Mouse (Mus musculus): ENCODE results near the gene Thap11. TPM values are rescaled to one million over a fixed set of nuclear protein-coding genes. Genes with fewer than 3 reads are reported as not detected.
A peak's percentile ranks its signal among the peaks of the same experiment; 100 is the strongest.

Gene Thap11
- 74.3 and 77.8 TPM in 2 replicates for polyA plus RNA-seq (2016; fragmentation: Nextera tagmentation; extraction: Ambion mirVana)

GRCm38 (mm10) chr8:105854715-105855216 lies at the start of gene Thap11:
Gene Thap11 (plus strand): TSS chr8:105855132.
- H3K9me3 ChIP-seq (replicated peaks), result no peaks in the 10 kb centered on the region
- peak; percentile 91 for ATAC-seq (ENCODE audit: low FRiP score)
- H3K9ac ChIP-seq, result peak within 1 kb of the TSS; percentile 70
- WGBS, result under 1% methylated on average over 43 of the region's 43 CpGs
- peaks cover 35% of the 10 kb centered on the region for H3K4me1 ChIP-seq
- H3K27me3 ChIP-seq, result no peaks in the 10 kb centered on the region
- H3K27ac ChIP-seq, result peak within 1 kb of the TSS; percentile 81
- peak within 1 kb of the TSS; percentile 84 for H3K4me2 ChIP-seq (replicated peaks)
- H3K36me3 ChIP-seq, result no peaks in the 10 kb centered on the region
- peak within 1 kb of the TSS; percentile 65 for H3K4me3 ChIP-seq

- Histone ChIP-seq H3K27me3 (no peaks in the 10 kb centered on the region), H3K27ac (no peak overlapping the region), H3K36me3 (peaks cover 15% of the 10 kb centered on the region), H3K9me3 (replicated peaks) (no peaks in the 10 kb centered on the region), H3K4me2 (replicated peaks) (no peak overlapping the region), H3K9ac (no peak overlapping the region), H3K4me3 (no peak overlapping the region), H3K4me1 (no peaks in the 10 kb centered on the region)
- ATAC-seq (ENCODE audit: low FRiP score), result no peak
- 71% methylated on average over 3 of the region's 3 CpGs for WGBS
These were observed 49.6 kb upstream of the Thap11 start for GRCm38 (mm10) chr8:105805346-105805745.

- no peak overlapping the region for H3K4me2 ChIP-seq (replicated peaks)
- H3K36me3 ChIP-seq, result peaks cover 15% of the 10 kb centered on the region
- no peak for ATAC-seq (ENCODE audit: low FRiP score)
- H3K4me3 ChIP-seq, result no peak overlapping the region
- H3K9me3 ChIP-seq (replicated peaks), result no peaks in the 10 kb centered on the region
- H3K4me1 ChIP-seq, result no peaks in the 10 kb centered on the region
- no peaks in the 10 kb centered on the region for H3K27me3 ChIP-seq
- H3K27ac ChIP-seq, result no peak overlapping the region
- no peak overlapping the region for H3K9ac ChIP-seq
- 85% methylated on average over 1 of the region's 1 CpGs for WGBS
These were observed 49.0 kb upstream of the Thap11 start for GRCm38 (mm10) chr8:105805964-105806363.

GRCm38 (mm10) chr8:105807766-105808165 lies 47.2 kb upstream of the Thap11 start:
- WGBS, result 90% methylated on average over 5 of the region's 5 CpGs
- H3K36me3 ChIP-seq, result peaks cover 30% of the 10 kb centered on the region

GRCm38 (mm10) chr8:105808480-105808879 lies 46.5 kb upstream of the Thap11 start:
- no peak overlapping the region for H3K4me3 ChIP-seq
- WGBS, result 97% methylated on average over 2 of the region's 2 CpGs
- H3K36me3 ChIP-seq, result peaks cover 30% of the 10 kb centered on the region
- H3K27ac ChIP-seq, result no peak overlapping the region
- H3K27me3 ChIP-seq, result no peaks in the 10 kb centered on the region
- no peaks in the 10 kb centered on the region for H3K9me3 ChIP-seq (replicated peaks)
- no peak for ATAC-seq (ENCODE audit: low FRiP score)
- no peaks in the 10 kb centered on the region for H3K4me1 ChIP-seq
- H3K9ac ChIP-seq, result no peak overlapping the region
- H3K4me2 ChIP-seq (replicated peaks), result no peak overlapping the region

More at GRCm38 (mm10) chr8:105807766-105808165, 47.2 kb upstream of the Thap11 start:
- H3K4me3 ChIP-seq, result no peak overlapping the region
- no peak overlapping the region for H3K9ac ChIP-seq
- H3K27me3 ChIP-seq, result no peaks in the 10 kb centered on the region
- H3K27ac ChIP-seq, result no peak overlapping the region
- H3K4me1 ChIP-seq, result no peaks in the 10 kb centered on the region
- no peaks in the 10 kb centered on the region for H3K9me3 ChIP-seq (replicated peaks)
- no peak overlapping the region for H3K4me2 ChIP-seq (replicated peaks)
- no peak for ATAC-seq (ENCODE audit: low FRiP score)

- WGBS, result 85% methylated on average over 6 of the region's 6 CpGs
- H3K4me1 ChIP-seq, result no peaks in the 10 kb centered on the region
- H3K4me3 ChIP-seq, result no peak overlapping the region
- H3K9me3 ChIP-seq (replicated peaks), result no peaks in the 10 kb centered on the region
- H3K36me3 ChIP-seq, result peaks cover 20% of the 10 kb centered on the region
- H3K27ac ChIP-seq, result no peak overlapping the region
- H3K27me3 ChIP-seq, result no peaks in the 10 kb centered on the region
- ATAC-seq (ENCODE audit: low FRiP score), result no peak
- no peak overlapping the region for H3K9ac ChIP-seq
- no peak overlapping the region for H3K4me2 ChIP-seq (replicated peaks)
These were observed 44.6 kb upstream of the Thap11 start for GRCm38 (mm10) chr8:105810245-105810786.

- no peak overlapping the region for H3K9ac ChIP-seq
- no peaks in the 10 kb centered on the region for H3K27me3 ChIP-seq
- peaks cover 17% of the 10 kb centered on the region for H3K36me3 ChIP-seq
- H3K4me1 ChIP-seq, result no peaks in the 10 kb centered on the region
- H3K9me3 ChIP-seq (replicated peaks), result no peaks in the 10 kb centered on the region
- no peak for ATAC-seq (ENCODE audit: low FRiP score)
- H3K27ac ChIP-seq, result no peak overlapping the region
- 86% methylated on average over 10 of the region's 10 CpGs for WGBS
- H3K4me3 ChIP-seq, result no peak overlapping the region
- no peak overlapping the region for H3K4me2 ChIP-seq (replicated peaks)
These were observed 43.9 kb upstream of the Thap11 start for GRCm38 (mm10) chr8:105811061-105811460.

- ATAC-seq (ENCODE audit: low FRiP score), result no peak
- Histone ChIP-seq H3K9ac (no peak overlapping the region), H3K36me3 (peaks cover 17% of the 10 kb centered on the region), H3K4me2 (replicated peaks) (no peak overlapping the region), H3K27ac (no peak overlapping the region), H3K4me3 (no peak overlapping the region), H3K27me3 (no peaks in the 10 kb centered on the region), H3K9me3 (replicated peaks) (no peaks in the 10 kb centered on the region), H3K4me1 (no peaks in the 10 kb centered on the region)
- 88% methylated on average over 3 of the region's 3 CpGs for WGBS
These were observed 43.4 kb upstream of the Thap11 start for GRCm38 (mm10) chr8:105811543-105811942.

- Histone ChIP-seq H3K27me3 (no peaks in the 10 kb centered on the region), H3K4me3 (no peak overlapping the region), H3K36me3 (peaks cover 17% of the 10 kb centered on the region), H3K27ac (no peak overlapping the region), H3K4me2 (replicated peaks) (no peak overlapping the region), H3K4me1 (no peaks in the 10 kb centered on the region), H3K9ac (no peak overlapping the region), H3K9me3 (replicated peaks) (no peaks in the 10 kb centered on the region)
- 88% methylated on average over 5 of the region's 5 CpGs for WGBS
- ATAC-seq (ENCODE audit: low FRiP score), result no peak
These were observed 42.4 kb upstream of the Thap11 start for GRCm38 (mm10) chr8:105812511-105812910.

- Histone ChIP-seq H3K27ac (no peak overlapping the region), H3K27me3 (no peaks in the 10 kb centered on the region), H3K9ac (no peak overlapping the region), H3K4me1 (no peaks in the 10 kb centered on the region), H3K4me3 (no peak overlapping the region), H3K36me3 (peaks cover 17% of the 10 kb centered on the region), H3K4me2 (replicated peaks) (no peak overlapping the region), H3K9me3 (replicated peaks) (no peaks in the 10 kb centered on the region)
- 98% methylated on average over 6 of the region's 6 CpGs for WGBS
- ATAC-seq (ENCODE audit: low FRiP score), result no peak
These were observed 41.7 kb upstream of the Thap11 start for GRCm38 (mm10) chr8:105813241-105813640.

- H3K9me3 ChIP-seq (replicated peaks), result no peaks in the 10 kb centered on the region
- 95% methylated on average over 3 of the region's 3 CpGs for WGBS
These were observed 35.3 kb upstream of the Thap11 start for GRCm38 (mm10) chr8:105819659-105820058.

GRCm38 (mm10) chr8:105820925-105821324 lies 34.0 kb upstream of the Thap11 start:
- Histone ChIP-seq H3K36me3 (peaks cover 53% of the 10 kb centered on the region), H3K9me3 (replicated peaks) (no peaks in the 10 kb centered on the region), H3K9ac (no peak overlapping the region), H3K4me1 (peaks cover 7% of the 10 kb centered on the region), H3K27me3 (no peaks in the 10 kb centered on the region), H3K4me3 (no peak overlapping the region), H3K27ac (no peak overlapping the region), H3K4me2 (replicated peaks) (no peak overlapping the region)
- no peak for ATAC-seq (ENCODE audit: low FRiP score)
- WGBS, result 100% methylated on average over 1 of the region's 1 CpGs

More at GRCm38 (mm10) chr8:105819659-105820058, 35.3 kb upstream of the Thap11 start:
- Histone ChIP-seq H3K36me3 (peaks cover 43% of the 10 kb centered on the region), H3K4me3 (no peak overlapping the region), H3K9ac (no peak overlapping the region), H3K4me1 (no peaks in the 10 kb centered on the region), H3K4me2 (replicated peaks) (no peak overlapping the region), H3K27ac (no peak overlapping the region), H3K27me3 (no peaks in the 10 kb centered on the region)
- no peak for ATAC-seq (ENCODE audit: low FRiP score)

- Histone ChIP-seq H3K4me2 (replicated peaks) (peak overlapping the region; percentile 96), H3K36me3 (peaks cover 46% of the 10 kb centered on the region), H3K4me3 (peak overlapping the region; percentile 90), H3K9me3 (replicated peaks) (no peaks in the 10 kb centered on the region), H3K4me1 (peaks cover 12% of the 10 kb centered on the region), H3K27ac (no peak overlapping the region), H3K27me3 (no peaks in the 10 kb centered on the region), H3K9ac (no peak overlapping the region)
- WGBS, result 86% methylated on average over 4 of the region's 4 CpGs
- ATAC-seq (ENCODE audit: low FRiP score), result no peak
These were observed 29.4 kb upstream of the Thap11 start for GRCm38 (mm10) chr8:105825506-105825905.
